Mouse (Mus musculus) activated CD4-positive, CD25-positive, alpha-beta regulatory T cell, adult 9 weeks (primary cell): ENCODE results near the gene Dnah7c. TPM values are rescaled to one million over a fixed set of nuclear protein-coding genes. Genes with fewer than 3 reads are reported as not detected.

Experiments
- polyA plus RNA-seq: library from polyadenylated mRNA; unstranded; fragments of 100-300 nt; shearing (Covaris generic); gene quantifications from one replicate; pipeline ENCODE4 v1.2.1, GENCODE M21; 2017

The Dnah7c gene
- polyA plus RNA-seq, result 0.06 TPM

GRCm38 (mm10) chr1:46425137-46425925 is at the start of gene Dnah7c:
Gene Dnah7c (plus strand): TSS chr1:46425592.

